Mouse (Mus musculus): Measurements from ENCODE around the gene Zfp606. TPM values are rescaled to one million over a fixed set of nuclear protein-coding genes. Genes with fewer than 3 reads are reported as not detected.

Gene Zfp606
- polyA plus RNA-seq, 1 experiment from 2014 or later, result 20.7 TPM

Other genes starting within 250 kb of the Zfp606 start
- gene Vmn1r81, start 210.0 kb upstream of the Zfp606 start, polyA plus RNA-seq (2014; fragmentation: Nextera tagmentation; extraction: Ambion mirVana), result not detected in 2 replicates
- not detected in 2 replicates for gene Vmn1r82, start 177.9 kb upstream of the Zfp606 start, polyA plus RNA-seq (2014; fragmentation: Nextera tagmentation; extraction: Ambion mirVana)
- gene Vmn1r83, start 148.8 kb upstream of the Zfp606 start, polyA plus RNA-seq (2014; fragmentation: Nextera tagmentation; extraction: Ambion mirVana), result not detected in 2 replicates
- not detected in 2 replicates for gene Vmn1r84, start 109.0 kb upstream of the Zfp606 start, polyA plus RNA-seq (2014; fragmentation: Nextera tagmentation; extraction: Ambion mirVana)
- 2.2 and 3.4 TPM in 2 replicates for gene Zfp551, start 55.5 kb upstream of the Zfp606 start, polyA plus RNA-seq (2014; fragmentation: Nextera tagmentation; extraction: Ambion mirVana)
- gene 2900092C05Rik, start 34.2 kb downstream of the Zfp606 start, polyA plus RNA-seq (2014; fragmentation: Nextera tagmentation; extraction: Ambion mirVana), result not detected in 2 replicates
- not detected in 2 replicates for gene Vmn2r53, start 130.5 kb downstream of the Zfp606 start, polyA plus RNA-seq (2014; fragmentation: Nextera tagmentation; extraction: Ambion mirVana)
- not detected in 2 replicates for gene Vmn2r54, start 162.0 kb downstream of the Zfp606 start, polyA plus RNA-seq (2014; fragmentation: Nextera tagmentation; extraction: Ambion mirVana)
- not detected in 2 replicates for gene Vmn2r55, start 206.7 kb downstream of the Zfp606 start, polyA plus RNA-seq (2014; fragmentation: Nextera tagmentation; extraction: Ambion mirVana)

Measured in heart, embryonic 11.5 days (tissue).